Mouse (Mus musculus) layer of hippocampus, adult 9-10 months (tissue): ENCODE results near the gene Gm21863.
"Not testable (repeated sequence)": the region's sequence is repeated elsewhere in the genome, so short reads cannot be mapped to it uniquely, and the experiment has no call there.

ENCODE experiments used
- DNase-seq: peaks from one replicate; pipeline ENCODE4 v3.0.0; 2022; ENCODE audit warnings: low spot score

Gene Gm21863

GRCm38 (mm10) chr12:19953869-19954555 is at the start of gene Gm21863:
TSS of gene Gm21863 (plus strand) at chr12:19954505.
- not testable (repeated sequence) for DNase-seq

DNA sequence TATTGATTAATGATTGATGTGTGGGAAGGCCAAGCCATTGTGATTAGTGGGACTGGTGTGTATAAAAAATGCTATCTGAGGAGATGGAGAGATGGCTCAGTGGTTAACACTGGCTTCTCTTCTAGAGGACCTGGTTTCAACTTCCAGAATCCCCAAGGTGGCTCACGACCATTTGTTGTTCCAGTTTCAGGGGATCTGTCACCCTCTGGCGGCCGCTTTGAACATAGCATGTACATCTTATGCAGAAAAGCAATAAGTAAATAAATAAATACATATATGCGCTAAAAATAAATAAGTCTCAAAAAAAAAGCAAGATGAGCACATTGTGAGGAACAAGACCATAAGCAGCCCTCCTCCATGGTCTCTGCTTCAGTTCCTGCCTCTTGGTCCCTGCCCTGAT is 26.3 kb upstream of the Gm21863 start:
- not testable (repeated sequence) for DNase-seq
